Mouse (Mus musculus) fat pad, adult 2 months (tissue): ENCODE measurements at regions not wholly inside any gene's neighbourhood (a gene's known extent, or its start where the extent isn't known, plus 50 kb on each side); places are given as distances from the start of the nearest gene placed in this dataset.
A peak's percentile ranks its signal among the peaks of the same experiment; 100 is the strongest.

Experiments used
- DNase-seq: peaks from one replicate; pipeline ENCODE4 v3.0.0-alpha.2; 2011; ENCODE audit warnings: low read depth, low spot score; ENCODE audit errors: extremely low read depth

GRCm38 (mm10) chr1:39047316-39047715 is 61.9 kb downstream of the Pdcl3 start:
- no peak for DNase-seq

GRCm38 (mm10) chr1:39057304-39057703 is 71.9 kb downstream of the Pdcl3 start:
- DNase-seq = no peak

- DNase-seq = no peak
Measured at GRCm38 (mm10) chr1:39062509-39062908, 77.1 kb downstream of the Pdcl3 start.

GRCm38 (mm10) chr1:39063666-39064385 is 78.4 kb downstream of the Pdcl3 start:
- DNase-seq = no peak

- DNase-seq = no peak
Measured at GRCm38 (mm10) chr1:39064781-39065180, 79.4 kb downstream of the Pdcl3 start.

GRCm38 (mm10) chr1:39067901-39068300 is 82.5 kb downstream of the Pdcl3 start:
- DNase-seq = no peak

- DNase-seq = no peak
Measured at GRCm38 (mm10) chr1:39069086-39069655, 83.8 kb downstream of the Pdcl3 start.

GRCm38 (mm10) chr1:39069676-39070075 is 84.3 kb downstream of the Pdcl3 start:
- DNase-seq = no peak

- DNase-seq = no peak
Measured at GRCm38 (mm10) chr1:39075966-39076365, 90.6 kb downstream of the Pdcl3 start.

GRCm38 (mm10) chr1:39078584-39079315 is 93.3 kb downstream of the Pdcl3 start:
- DNase-seq = no peak

GRCm38 (mm10) chr1:39083911-39084826 is 98.8 kb downstream of the Pdcl3 start:
- DNase-seq = no peak

- peak; percentile 37 for DNase-seq
Measured at GRCm38 (mm10) chr1:39086273-39086672, 100.9 kb downstream of the Pdcl3 start.

- no peak for DNase-seq
Measured at GRCm38 (mm10) chr1:39089875-39090274, 103.7 kb upstream of the Npas2 start.

GRCm38 (mm10) chr1:39091121-39091520 is 102.4 kb upstream of the Npas2 start:
- DNase-seq = no peak

GRCm38 (mm10) chr1:39091638-39092037 is 101.9 kb upstream of the Npas2 start:
- DNase-seq = no peak

GRCm38 (mm10) chr1:39093291-39093690 is 100.2 kb upstream of the Npas2 start:
- no peak for DNase-seq

- DNase-seq = no peak
Measured at GRCm38 (mm10) chr1:39094001-39094400, 99.5 kb upstream of the Npas2 start.

GRCm38 (mm10) chr1:39095901-39096300 is 97.6 kb upstream of the Npas2 start:
- no peak for DNase-seq

GRCm38 (mm10) chr1:39096726-39097125 is 96.8 kb upstream of the Npas2 start:
- no peak for DNase-seq

GRCm38 (mm10) chr1:39097499-39097898 is 96.0 kb upstream of the Npas2 start:
- no peak for DNase-seq

- DNase-seq = no peak
Measured at GRCm38 (mm10) chr1:39098154-39098553, 95.4 kb upstream of the Npas2 start.
